Mouse (Mus musculus) midbrain, embryonic 14.5 days (tissue): ENCODE data around the gene Fam19a5. TPM values are rescaled to one million over a fixed set of nuclear protein-coding genes. Genes with fewer than 3 reads are reported as not detected.

Experiments used
- ATAC-seq: fragments of 200-750 bp; cut with Nextera tagmentation; 2 replicates; pipeline ENCODE4 v1.8.0; 2017; ENCODE audit warnings: moderate number of reproducible peaks, moderate library complexity; ENCODE audit not compliant: low FRiP score, low TSS enrichment
- DNase-seq: peaks from one replicate; pipeline ENCODE4 v3.0.0-alpha.2; 2015
- H3K27ac ChIP-seq: fragments of 300-500 bp; sonication (generic); replicated peaks from 2 replicates; pipeline ENCODE4 v1.5.1; 2014; ENCODE audit warnings: mild to moderate bottlenecking, low read depth, low read length, moderate library complexity
- H3K27me3 ChIP-seq: fragments of 300-500 bp; sonication (generic); 2 replicates; pipeline ENCODE4 v1.6.1; 2014; ENCODE audit warnings: low read length, control low read depth, mixed read lengths; ENCODE audit not compliant: control insufficient read depth, insufficient read depth
- H3K36me3 ChIP-seq: fragments of 300-500 bp; sonication (generic); 2 replicates; pipeline ENCODE4 v1.6.1; 2014; ENCODE audit warnings: low read length, control low read depth; ENCODE audit not compliant: control insufficient read depth, insufficient read depth
- H3K4me1 ChIP-seq: fragments of 300-500 bp; sonication (generic); 2 replicates; pipeline ENCODE4 v1.6.1; 2014; ENCODE audit warnings: mild to moderate bottlenecking, antibody characterized with exemption, low read length, control low read depth; ENCODE audit not compliant: control insufficient read depth, insufficient read depth
- H3K4me2 ChIP-seq: fragments of 300-500 bp; sonication (generic); 2 replicates; pipeline ENCODE4 v1.6.1; 2014; ENCODE audit warnings: mild to moderate bottlenecking, low read length, moderate library complexity
- H3K4me3 ChIP-seq: fragments of 300-500 bp; sonication (generic); replicated peaks from 2 replicates; pipeline ENCODE4 v1.5.1; 2014; ENCODE audit warnings: low read depth, low read length
- H3K9ac ChIP-seq: fragments of 300-500 bp; sonication (generic); replicated peaks from 2 replicates; pipeline ENCODE4 v1.6.1; 2014; ENCODE audit warnings: mild to moderate bottlenecking, low read length, moderate library complexity
- H3K9me3 ChIP-seq: fragments of 300-500 bp; sonication (generic); 2 replicates; pipeline ENCODE4 v1.6.1; 2016; ENCODE audit warnings: low read length, control low read depth, mixed read lengths; ENCODE audit not compliant: control insufficient read depth
- WGBS: fragments of 180-500 bp; shearing (Covaris S2); extraction: QIAGEN DNeasy Blood & Tissue Kit; methylation state at CpG from one replicate; pipeline ENCODE4 v1.1.7; 2014; 5-methylcytosine and 5-hydroxymethylcytosine counted together
- polyA plus RNA-seq: library from polyadenylated mRNA; unstranded; fragments of >200 nt; fragmentation: Nextera tagmentation; extraction: Ambion mirVana; gene quantifications from 2 replicates; pipeline ENCODE4 v1.2.1, GENCODE M21; 2014

Fam19a5 gene
- polyA plus RNA-seq, 1 experiment from 2014 or later, result 24.4 TPM

DNA sequence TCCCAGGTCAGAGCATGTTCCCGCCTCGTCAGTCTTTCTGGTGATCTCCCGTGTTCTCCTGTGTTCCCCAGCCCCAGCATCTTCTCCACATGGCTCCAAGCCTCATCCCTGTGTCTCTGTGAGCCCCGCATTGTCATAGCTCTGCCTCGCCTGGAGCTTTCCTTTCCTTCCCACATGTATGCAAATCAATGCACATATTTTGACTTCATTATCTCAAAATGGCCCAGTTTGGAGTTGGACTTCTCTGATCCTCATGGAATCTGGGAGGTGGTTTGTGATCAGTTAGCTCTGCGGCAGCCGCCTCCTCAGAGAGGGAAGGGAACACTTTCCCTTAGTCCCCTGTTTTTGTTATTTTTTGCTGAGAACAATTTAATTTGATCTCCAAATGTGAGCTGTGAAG, 117.9 kb downstream of the Fam19a5 start:
- Histone ChIP-seq H3K9ac (no peak overlapping the region), H3K36me3 (no peaks in the 10 kb centered on the region), H3K27me3 (no peaks in the 10 kb centered on the region), H3K27ac (no peak overlapping the region), H3K4me3 (no peak overlapping the region), H3K4me1 (no peaks in the 10 kb centered on the region), H3K4me2 (no peak overlapping the region), H3K9me3 (no peaks in the 10 kb centered on the region)
- ATAC-seq (no peak), DNase-seq (no peak)
- 76% methylated on average over 7 of the region's 7 CpGs for WGBS

DNA sequence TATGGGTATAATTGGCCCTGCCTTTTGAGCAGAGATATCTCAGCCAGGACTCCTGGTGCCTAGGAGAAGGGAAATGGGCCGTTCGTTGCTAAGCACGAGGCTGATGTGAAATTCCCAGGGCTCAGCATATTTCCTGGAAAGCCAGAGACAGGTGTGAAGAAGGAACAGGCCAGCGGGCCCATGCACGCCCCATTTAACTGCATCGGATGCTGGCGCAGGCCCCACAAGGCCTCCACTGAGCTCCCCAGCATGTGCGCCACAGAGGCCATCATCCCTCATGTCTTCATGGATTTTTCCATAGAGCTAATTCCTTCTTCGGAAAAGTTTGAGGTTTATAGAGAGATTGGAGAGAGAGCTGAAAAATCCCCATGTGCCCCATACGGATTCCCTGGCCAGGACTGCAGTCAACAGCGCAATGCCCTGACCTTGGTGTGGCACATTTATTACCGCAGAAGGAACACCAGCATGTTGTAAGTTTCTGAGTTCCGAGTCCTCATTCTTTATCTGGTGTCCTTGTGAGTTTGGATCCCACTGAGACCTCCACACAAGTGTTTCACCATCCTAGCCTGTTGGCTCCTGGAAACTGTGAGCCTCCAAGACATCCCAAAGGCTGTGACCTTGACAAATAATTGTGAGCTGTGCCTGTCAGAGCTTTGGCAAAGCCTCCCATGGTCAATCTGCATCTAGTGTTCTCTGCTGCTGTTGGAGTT, 122.1 kb downstream of the Fam19a5 start:
- H3K27me3 ChIP-seq, result no peaks in the 10 kb centered on the region
- H3K9me3 ChIP-seq, result no peaks in the 10 kb centered on the region
- DNase-seq, result no peak
- no peak for ATAC-seq
- no peak overlapping the region for H3K27ac ChIP-seq
- no peak overlapping the region for H3K9ac ChIP-seq
- H3K4me1 ChIP-seq, result 0 out of 2 replicates have a peak, but pooled peaks cover under 1% of the 10 kb centered on the region
- 95% methylated on average over 13 of the region's 13 CpGs for WGBS
- no peak overlapping the region for H3K4me2 ChIP-seq
- no peak overlapping the region for H3K4me3 ChIP-seq
- H3K36me3 ChIP-seq, result no peaks in the 10 kb centered on the region

DNA sequence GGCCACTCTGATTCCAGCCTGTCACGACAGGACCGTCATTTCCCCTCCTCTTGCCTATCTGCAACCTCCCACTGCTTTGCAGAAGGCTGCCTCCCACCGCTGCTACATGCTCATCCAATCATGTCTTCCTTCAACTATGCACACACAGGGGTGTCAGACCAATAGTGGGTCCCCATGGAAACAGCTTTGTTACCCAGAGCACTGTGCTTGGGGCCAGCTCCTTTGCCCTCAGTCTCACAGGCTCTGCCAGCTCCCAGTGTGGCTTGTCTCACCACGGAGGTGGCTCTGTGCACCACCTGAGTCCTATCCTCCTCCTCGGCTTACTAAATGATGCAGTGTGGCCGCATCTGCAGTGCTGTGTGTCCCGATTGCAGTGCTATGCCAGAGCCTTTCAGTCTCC, 123.3 kb downstream of the Fam19a5 start:
- no peaks in the 10 kb centered on the region for H3K27me3 ChIP-seq
- no peak overlapping the region for H3K27ac ChIP-seq
- H3K4me2 ChIP-seq, result no peak overlapping the region
- H3K9ac ChIP-seq, result no peak overlapping the region
- no peak for DNase-seq
- no peak for ATAC-seq
- H3K4me3 ChIP-seq, result no peak overlapping the region
- WGBS, result 55% methylated on average over 7 of the region's 7 CpGs
- H3K4me1 ChIP-seq, result peaks cover 11% of the 10 kb centered on the region; the same call in 1 of the 2 replicates
- H3K9me3 ChIP-seq, result no peaks in the 10 kb centered on the region
- H3K36me3 ChIP-seq, result no peaks in the 10 kb centered on the region

DNA sequence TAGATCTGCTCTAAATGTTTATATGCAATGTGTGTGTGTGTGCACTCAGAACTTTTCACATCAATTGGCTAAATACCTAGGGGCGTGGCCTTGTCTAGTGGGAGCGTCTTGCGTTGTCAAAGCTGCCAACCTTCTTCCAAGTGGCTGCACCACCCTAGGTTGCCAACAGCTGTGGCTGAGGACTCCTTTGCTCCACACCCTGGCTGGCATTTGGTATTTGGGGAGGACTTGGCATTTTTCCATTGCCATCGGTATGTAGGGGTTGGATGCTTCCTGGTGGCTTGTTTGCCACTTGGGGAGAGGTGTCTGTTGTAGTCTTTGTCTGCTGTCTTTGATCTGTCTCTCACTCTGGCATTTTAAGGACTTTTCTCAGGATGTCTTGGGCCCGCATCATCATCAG, 124.0 kb downstream of the Fam19a5 start:
- H3K4me1 ChIP-seq, result peaks cover 11% of the 10 kb centered on the region; the same call in 1 of the 2 replicates
- no peak for DNase-seq
- H3K4me2 ChIP-seq, result no peak overlapping the region
- no peak overlapping the region for H3K4me3 ChIP-seq
- no peaks in the 10 kb centered on the region for H3K36me3 ChIP-seq
- H3K9me3 ChIP-seq, result no peaks in the 10 kb centered on the region
- H3K27ac ChIP-seq, result no peak overlapping the region
- WGBS, result 86% methylated on average over 5 of the region's 5 CpGs
- no peak overlapping the region for H3K9ac ChIP-seq
- no peak for ATAC-seq
- H3K27me3 ChIP-seq, result no peaks in the 10 kb centered on the region

DNA sequence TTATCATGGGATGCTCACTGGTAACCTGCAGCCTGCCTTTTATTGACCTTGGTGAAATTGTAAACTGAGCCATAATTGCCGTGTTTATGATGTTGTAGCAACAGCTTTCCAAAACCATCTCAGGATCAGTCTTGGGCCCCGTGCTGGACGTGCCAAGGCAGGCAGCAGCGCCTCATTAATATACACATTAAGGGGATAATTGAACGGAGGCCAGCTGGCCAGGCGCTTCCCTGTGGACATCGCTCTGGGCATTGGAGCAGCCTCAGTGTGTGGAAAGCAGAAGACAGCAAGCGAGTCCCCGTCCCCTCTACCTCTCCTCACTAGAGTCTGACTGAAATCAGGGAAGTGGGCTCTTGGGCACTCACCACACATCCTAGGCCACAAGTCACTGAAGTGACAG, 127.8 kb downstream of the Fam19a5 start:
- Histone ChIP-seq H3K4me3 (no peak overlapping the region), H3K9ac (no peak overlapping the region), H3K9me3 (no peaks in the 10 kb centered on the region), H3K36me3 (no peaks in the 10 kb centered on the region), H3K4me1 (peaks cover 16% of the 10 kb centered on the region; the same call in 1 of the 2 replicates), H3K27ac (no peak overlapping the region), H3K4me2 (no peak overlapping the region), H3K27me3 (no peaks in the 10 kb centered on the region)
- 52% methylated on average over 9 of the region's 9 CpGs for WGBS
- DNase-seq, result peak; percentile 44
- ATAC-seq, result no peak

DNA sequence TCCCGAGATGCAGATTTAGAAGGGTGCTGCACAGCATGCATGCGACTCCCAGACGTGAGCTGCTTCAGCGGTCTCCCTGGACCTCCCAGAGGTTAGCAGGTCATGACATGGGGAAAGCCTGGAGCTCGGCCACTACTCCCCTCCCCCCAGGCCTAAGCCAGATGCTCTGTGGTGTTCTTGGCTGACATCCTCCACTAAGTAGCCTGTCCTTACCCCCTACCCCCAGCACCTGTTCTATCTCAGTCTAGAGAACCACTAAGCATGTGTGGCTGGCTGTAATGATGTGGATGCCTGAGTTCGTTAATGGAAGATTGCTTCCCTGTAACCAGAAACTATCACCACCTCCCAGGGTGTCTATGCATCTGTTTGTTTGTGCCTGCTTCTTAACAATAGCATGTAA, 134.6 kb downstream of the Fam19a5 start:
- H3K27me3 ChIP-seq, result no peaks in the 10 kb centered on the region
- no peaks in the 10 kb centered on the region for H3K36me3 ChIP-seq
- peaks cover 4% of the 10 kb centered on the region; the same call in 1 of the 2 replicates for H3K4me1 ChIP-seq
- H3K27ac ChIP-seq, result no peak overlapping the region
- 55% methylated on average over 6 of the region's 6 CpGs for WGBS
- H3K4me2 ChIP-seq, result no peak overlapping the region
- H3K9me3 ChIP-seq, result no peaks in the 10 kb centered on the region
- ATAC-seq (no peak), DNase-seq (no peak)
- H3K4me3 ChIP-seq, result no peak overlapping the region
- H3K9ac ChIP-seq, result no peak overlapping the region

DNA sequence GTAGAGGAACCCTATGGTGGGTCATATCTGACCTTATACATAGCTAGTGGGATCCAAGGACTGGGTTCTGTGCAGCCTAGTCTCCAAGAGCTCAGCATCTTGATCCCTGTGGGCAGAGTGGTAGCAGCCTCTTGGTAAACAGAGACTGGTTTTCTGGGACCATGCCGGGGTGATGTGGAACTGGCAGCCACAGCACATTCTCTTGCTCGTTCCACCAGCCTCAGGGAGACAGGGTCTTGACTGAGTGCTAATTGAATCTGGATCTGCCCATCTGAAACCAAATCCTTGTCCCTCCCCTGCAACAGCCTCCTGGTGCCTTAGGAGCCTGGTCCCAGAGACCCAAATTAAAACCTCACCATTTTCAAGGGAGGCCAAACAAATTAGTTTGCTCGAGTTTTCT, 138.3 kb downstream of the Fam19a5 start:
- Histone ChIP-seq H3K9ac (no peak overlapping the region), H3K36me3 (no peaks in the 10 kb centered on the region), H3K4me1 (peaks cover 12% of the 10 kb centered on the region; the same call in 1 of the 2 replicates), H3K4me3 (no peak overlapping the region), H3K27me3 (no peaks in the 10 kb centered on the region), H3K4me2 (no peak overlapping the region), H3K27ac (no peak overlapping the region), H3K9me3 (no peaks in the 10 kb centered on the region)
- 79% methylated on average over 3 of the region's 3 CpGs for WGBS
- DNase-seq, result no peak
- ATAC-seq, result no peak

DNA sequence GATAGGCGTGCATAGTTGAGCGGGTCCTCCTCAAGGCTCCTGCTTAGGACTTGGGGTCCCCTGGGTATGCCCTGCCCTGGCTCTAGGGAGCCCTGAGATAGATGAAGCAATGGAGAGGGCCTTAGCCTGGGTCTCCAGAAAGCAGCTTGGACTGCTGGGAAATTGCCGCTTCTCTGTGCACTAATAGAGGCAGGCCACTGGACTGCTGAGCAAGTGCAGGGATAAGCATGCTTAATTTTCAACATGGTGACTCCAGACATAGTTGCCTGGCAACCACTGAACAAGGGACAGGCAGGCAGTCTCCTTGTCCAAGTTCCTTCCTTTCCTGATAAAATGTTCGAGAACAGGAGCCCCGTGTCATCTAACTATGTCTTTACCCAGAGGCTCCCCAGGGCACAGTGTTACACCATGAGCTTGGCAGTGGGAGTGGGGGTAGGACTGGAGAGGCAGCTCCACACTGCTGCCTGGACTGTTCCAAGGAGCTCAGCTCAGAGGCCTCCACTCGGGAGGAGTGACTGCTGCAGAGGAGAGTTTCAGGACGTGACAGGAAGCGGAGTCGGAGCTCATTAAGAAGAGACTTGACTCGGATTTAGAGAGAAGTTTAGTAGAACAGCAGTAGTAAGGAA, 142.4 kb downstream of the Fam19a5 start:
- DNase-seq (peak; percentile 44), ATAC-seq (no peak)
- no peaks in the 10 kb centered on the region for H3K9me3 ChIP-seq
- WGBS, result 40% methylated on average over 10 of the region's 10 CpGs
- no peak overlapping the region for H3K9ac ChIP-seq
- no peak overlapping the region for H3K4me3 ChIP-seq
- 0 out of 2 replicates have a peak overlapping the region, but pooled peaks have one; percentile 21 for H3K27ac ChIP-seq
- no peaks in the 10 kb centered on the region for H3K36me3 ChIP-seq
- no peak overlapping the region for H3K4me2 ChIP-seq
- H3K27me3 ChIP-seq, result no peaks in the 10 kb centered on the region
- peaks cover 12% of the 10 kb centered on the region; the same call in 1 of the 2 replicates for H3K4me1 ChIP-seq
